Mouse (Mus musculus): ENCODE results near the gene Iscu.
"Not testable (repeated sequence)": the region's sequence is repeated elsewhere in the genome, so short reads cannot be mapped to it uniquely, and the experiment has no call there.

Iscu gene

DNA sequence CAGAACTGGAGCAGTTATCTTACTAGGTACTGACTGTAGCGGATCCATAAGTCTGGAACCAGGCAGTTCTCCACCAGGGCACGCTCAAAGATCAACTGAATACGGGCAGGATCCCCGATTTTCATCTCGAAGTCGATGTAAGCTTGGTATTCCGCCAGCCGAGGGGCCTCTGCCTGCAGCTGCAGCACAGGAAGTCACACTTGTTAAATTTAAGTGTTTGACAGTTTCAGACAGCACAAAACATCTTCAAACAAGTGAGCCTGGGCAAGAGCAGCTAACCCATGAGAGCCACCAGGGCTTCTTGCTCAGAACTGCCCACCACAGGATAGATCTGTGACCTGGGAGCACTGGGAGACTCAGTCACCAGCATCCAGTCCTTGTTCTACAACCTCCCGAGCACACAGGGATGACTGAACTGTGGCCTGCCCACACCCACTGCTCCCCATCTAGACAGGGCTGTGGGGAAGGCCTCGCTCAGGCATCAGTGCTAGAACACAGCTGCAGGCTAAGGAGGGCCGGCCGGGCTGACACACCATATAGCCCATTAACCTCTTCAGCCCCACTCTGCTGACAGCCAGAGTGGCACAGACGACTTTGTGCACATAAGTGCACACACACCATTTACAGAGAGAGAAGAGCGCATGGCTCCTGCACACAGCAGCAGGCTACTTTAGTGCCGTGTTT, 17.1 kb upstream of the Iscu start:
- DNase-seq (ENCODE audit: low spot score in 2 of 2), result no peak

DNA sequence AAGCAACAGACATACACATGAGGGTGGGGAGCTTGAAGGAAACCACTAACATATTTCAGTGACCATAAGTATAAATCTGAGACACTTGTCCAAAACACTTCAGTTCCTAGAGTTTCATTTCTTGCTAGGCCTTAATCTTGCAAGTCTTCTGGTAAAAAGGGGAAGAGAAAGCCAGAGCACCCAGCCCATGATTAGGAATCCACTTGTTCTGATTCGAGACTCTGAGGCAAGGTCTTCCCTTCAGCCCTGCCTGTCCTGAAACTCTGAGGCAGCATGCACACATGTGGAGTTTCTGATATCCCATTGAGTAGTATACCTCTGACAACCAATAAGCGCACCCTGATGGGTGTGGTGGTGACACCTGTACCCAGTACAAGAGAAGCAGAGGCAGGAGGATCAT, 11.0 kb upstream of the Iscu start:
- no peak for DNase-seq (ENCODE audit: low spot score in 2 of 2)

DNA sequence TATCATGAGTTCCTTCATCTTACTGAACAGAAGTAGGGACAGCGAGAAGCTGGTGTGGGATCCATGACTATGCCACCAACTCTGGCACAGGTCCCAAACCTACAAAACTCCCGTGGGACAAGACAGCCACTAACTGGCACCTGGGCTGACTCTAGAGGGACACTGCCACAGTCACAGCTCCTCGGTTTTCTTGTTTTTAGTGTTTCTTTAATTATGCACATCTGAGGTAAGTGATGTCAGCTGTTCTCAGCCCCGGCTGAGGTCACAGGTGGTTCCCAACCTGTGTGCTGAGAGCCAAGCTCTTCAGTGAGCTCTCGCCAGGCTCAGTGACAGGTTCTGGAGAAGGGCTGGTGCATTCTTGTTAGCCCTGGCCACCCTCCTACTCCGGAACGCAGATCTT, 8.1 kb upstream of the Iscu start:
- no peak for DNase-seq (ENCODE audit: low spot score in 2 of 2)

DNA sequence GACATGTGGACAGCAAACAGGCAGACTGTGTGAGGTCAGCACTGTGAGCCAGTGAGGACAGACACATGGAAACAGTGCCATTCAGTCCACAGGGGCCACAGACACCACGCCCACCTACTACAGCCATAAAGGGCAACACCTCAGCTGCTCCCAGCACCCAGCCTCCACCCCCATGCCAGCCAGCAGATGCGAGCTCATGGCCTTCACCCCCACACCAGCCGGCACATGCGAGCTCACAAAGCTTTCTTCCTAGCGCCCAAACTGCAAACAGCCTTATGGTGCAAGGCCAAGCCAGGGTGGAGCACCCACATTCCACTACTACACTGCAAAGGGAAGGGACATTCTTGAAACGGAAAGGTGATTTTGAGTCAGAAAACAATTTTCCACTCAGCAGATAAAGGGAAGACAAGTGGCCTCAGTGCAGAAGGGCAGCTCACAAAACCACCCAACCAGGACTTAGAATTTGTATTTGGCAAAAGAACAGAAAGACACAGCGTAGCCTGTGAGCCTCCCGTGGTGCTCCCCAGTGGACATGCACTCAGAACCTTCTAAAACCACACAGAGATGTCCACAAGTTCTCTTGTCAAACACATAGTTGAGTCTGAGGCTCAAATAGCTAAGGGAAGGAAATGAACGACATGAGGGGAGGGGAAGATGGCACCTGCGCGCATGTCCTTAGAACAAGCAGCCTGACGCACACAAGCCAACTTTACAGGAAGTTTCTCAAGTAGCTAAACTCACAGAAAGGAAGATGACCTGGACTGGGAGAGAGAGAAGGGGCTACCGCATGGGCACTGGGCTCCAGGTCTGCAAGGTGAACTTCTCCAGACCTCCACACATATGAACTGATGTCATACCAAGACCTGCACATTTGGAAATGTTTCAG, 6.7 kb upstream of the Iscu start:
- DNase-seq (ENCODE audit: low spot score in 2 of 2), result no peak

DNA sequence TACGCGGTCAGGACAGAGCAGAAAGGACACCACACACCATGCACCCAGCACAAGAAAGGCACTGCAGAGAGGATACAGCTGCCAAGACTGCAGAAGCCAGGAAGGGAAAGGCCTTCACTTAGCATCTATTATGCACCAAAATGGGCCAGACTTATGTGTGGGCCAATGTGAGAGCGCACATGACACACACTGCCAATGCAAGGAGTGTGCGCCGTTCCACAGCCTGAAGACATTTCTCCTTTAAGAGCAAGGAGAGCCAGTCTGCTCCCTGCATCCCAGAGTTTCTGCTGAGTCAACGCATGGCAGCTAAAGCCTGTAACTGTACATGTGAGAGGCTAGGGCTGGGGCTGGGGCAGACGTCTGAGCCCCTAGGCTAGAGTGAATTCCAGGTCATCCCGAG, 3.7 kb upstream of the Iscu start:
- no peak for DNase-seq (ENCODE audit: low spot score in 2 of 2)

DNA sequence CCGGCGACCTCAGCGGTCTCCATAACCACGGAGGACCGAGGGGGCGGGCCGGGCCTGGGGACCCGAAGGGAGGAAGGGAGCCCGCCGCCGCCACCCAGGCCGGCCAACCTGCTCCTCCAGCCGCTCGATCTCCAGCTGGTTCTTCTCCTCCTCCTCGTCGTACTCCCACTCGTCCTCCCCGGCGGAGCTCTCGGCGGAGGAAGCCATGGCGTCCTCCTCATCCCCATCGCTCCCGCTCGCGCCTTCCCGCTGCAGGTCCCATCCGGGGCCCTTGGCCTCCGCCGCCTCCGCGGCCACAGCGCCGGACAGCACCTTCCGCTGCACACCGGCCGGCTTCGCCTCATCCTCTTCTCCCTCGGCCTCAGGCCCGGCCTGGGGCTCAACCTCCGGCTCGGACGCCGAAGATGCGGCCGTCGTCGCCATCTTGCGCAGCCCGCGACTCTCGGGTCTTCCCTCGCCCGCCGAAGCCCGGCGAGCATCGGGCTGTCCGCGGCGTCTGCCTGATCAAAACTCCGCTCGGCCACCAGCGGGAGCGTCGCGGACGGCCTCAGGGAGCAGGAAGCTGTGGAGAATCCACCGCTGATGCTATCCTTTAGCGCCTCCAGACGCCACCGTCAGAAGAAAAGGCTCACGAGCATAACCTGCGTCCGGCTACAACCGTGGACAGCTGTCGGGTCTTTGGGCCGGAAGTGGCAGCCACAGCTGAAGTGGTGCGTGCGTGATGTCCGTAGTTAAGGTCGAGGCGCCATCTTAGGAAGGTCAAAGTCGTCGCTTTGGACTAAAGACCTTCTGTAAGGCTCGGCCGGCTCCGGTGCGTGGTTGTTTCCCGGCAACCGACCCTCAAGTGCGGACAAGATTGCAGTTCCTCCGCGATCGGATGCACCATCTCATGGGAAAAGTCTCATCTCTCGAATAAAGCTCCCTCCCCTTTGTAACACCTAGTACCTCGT, 1.1 kb upstream of the Iscu start:
- peak; percentile 80 to 82 for DNase-seq (ENCODE audit: low spot score in 2 of 2)

DNA sequence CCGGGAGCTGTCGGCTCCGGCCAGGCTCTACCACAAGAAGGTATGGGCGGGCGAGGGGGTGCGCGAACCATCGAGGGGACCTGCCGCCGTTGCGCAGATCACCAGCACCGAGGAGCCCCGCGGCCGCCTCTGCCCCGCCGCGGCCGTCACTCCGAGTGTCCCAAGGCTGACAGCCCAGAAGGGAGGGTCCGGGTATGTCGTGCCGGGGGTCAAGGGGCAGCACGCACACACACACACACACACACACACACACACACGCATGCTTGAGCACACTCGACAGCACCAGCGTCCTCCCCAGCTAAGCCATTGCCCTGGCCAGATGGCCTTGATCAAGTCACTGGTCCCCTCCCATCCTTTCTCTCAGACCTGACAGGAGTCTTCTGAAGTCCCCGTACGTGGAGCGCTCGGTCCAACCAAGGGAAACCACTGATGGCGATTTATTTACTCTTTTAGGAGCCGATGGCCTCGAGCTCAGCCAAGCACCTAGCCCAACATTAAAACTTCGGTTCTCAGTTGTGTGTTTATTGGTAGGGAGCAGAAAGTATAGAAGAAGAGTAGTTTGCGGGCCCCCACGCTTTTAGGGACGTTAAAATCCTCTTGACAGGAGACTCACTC, 464 bp downstream of the Iscu start:
- peak in 1 of 2 experiments; percentile 36 for DNase-seq (ENCODE audit: low spot score in 2 of 2)

DNA sequence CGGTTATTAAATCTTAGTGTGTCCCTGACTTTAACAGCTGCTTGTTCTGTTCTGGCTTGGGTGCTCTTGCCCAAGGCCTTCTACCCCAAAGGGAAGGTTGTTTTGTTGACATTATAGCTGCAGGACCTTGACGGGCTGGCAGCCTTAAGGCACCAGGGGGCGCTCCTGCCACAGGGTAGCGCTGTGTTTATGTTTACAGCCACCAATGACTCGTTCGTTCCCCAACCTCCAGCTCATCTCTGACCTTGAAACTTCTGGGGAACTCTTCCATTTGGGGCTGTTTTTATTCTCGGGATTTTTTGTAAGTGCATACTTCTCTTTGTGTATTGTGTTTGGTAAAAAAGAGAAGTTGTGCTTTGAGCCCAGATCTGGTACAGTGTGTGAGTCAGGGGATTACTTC, 1.1 kb downstream of the Iscu start:
- DNase-seq (ENCODE audit: low spot score in 2 of 2), result peak; percentile 81 to 90

DNA sequence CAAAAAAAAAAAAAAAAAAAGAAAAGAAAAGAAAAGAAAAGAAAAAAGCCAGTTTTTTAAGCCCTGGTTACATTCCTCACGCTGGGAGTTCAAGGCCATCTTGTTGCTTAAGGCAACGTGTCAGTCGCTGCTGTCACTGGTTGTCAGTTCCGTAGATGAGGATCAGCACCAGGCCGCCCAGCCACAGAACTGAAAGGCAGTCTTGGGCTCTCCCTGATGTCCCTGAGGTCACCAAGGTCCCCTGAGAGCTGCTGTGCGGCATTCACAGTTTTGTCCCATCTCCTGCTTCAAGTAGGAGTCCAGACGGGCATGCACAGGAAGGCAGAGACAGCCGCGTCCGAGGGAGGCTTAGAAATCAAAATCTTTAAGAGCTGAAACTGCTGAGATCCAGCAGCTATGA, 3.0 kb downstream of the Iscu start:
- no peak for DNase-seq (ENCODE audit: low spot score in 2 of 2)

DNA sequence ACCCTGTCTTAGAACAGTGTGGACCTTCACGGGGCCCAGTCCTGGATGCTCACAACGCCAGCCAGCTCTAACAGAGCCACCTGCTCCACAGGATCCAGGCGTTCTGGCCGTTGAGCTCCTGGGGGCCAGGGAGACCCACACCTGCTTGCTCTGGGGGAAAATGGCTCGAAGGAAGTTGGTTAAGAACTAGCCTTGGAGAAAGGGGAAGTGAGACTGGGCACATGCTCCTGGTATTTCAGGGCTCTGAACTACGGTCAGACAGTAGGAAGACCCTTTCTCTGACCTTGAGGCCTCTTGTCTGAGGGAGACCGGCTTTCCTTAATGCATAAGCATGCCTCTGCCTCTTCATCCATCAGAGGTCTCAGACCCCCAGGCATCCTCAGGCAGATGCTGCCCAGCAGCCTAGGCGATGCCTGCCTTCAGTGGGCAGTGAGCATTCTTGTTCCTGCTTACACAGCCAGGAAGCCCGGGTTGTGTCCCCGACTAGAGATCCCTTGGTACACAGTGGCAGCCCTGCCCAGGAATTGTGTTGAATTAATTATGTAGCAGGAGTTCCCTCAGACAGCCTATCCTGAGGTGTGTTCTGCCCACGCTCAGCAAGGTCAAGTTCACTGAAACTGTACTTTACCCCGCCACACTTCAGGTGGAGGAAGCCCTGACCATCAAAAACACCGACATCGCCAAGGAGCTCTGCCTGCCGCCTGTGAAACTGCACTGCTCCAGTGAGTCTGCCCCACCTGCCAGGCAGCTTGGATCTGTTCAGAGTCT, 3.8 kb downstream of the Iscu start:
- DNase-seq (ENCODE audit: low spot score in 2 of 2), result no peak

DNA sequence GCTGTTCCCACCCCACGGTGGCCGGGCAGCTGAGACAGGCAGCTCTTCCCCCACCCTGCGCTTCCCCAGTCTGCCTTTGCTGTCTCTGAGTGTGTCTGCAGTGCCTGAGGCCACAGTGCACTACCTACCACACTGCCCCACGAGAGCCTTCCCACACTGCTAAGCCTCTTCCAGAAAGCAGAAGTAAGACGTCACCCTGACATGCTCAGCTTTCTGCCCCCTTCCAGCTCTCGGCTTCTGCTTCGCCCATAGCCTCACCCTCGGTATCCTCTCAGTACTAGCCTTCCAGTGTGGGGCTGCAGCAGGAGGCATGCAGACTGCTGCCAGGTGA, 4.3 kb downstream of the Iscu start:
- DNase-seq (ENCODE audit: low spot score in 2 of 2), result no peak

DNA sequence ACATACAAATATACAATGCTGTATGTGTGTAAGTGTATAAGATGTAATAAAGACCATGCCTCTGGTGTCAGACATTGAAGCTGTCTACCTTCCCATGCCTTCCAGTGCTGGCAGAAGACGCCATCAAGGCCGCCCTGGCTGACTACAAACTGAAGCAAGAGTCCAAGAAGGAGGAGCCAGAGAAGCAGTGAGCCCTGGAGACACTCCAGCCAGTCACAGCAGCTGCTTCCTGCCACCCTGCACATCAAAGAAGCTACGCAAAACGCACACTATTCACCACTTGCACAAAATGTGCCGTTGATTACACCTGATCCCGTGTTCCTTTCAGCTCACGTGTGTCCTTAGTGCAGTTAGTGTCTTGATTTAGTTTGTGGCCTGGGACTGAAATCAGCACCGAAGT, 5.2 kb downstream of the Iscu start:
- DNase-seq (ENCODE audit: low spot score in 2 of 2), result not testable (repeated sequence)

DNA sequence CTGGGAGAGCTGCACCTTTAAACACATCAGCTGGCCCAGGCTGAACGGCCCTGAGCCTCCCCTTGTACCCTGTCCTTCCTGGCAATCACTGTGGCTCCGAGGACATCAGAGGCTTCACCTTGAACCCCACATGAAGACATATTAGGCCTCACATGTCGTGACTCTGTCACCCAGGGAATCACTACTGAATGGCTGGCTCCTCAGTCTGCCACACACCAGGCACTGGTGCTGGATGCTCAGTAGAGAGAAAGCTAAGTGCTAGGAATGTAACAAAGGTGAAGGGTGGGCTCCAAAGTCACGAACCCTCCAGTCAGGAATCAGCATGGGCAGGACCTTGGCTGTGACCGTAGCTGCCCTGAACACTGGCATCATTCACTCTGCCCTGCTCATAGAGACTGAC, 7.0 kb downstream of the Iscu start:
- no peak for DNase-seq (ENCODE audit: low spot score in 2 of 2)

DNA sequence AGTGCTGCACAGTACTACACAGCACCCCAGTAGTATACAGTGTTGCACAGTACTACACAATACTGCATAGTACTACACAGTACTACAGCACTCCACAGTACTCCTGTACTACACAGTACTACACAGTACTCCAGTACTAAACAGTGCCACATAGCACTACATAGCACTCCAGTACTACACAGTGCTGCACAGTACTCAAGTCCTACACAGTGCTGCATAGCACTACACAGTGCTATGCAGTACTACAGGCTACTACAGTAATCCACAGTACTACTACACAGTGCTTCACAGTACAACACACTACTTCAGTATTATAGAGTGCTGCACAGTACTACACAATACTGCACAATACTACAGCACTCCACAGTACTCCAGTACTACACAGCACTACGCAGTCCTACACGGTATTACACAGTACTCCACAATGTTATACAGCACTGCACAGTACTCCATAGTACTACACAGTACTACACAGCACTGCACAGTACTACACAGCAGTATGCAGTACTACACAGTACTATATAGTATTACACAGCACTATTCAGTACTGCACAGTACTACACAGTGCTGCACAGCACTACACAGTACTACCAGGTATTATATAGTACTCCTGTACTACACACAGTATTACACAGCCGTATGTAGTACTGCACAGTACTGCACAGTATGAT, 7.7 kb downstream of the Iscu start:
- DNase-seq (ENCODE audit: low spot score in 2 of 2), result no peak

DNA sequence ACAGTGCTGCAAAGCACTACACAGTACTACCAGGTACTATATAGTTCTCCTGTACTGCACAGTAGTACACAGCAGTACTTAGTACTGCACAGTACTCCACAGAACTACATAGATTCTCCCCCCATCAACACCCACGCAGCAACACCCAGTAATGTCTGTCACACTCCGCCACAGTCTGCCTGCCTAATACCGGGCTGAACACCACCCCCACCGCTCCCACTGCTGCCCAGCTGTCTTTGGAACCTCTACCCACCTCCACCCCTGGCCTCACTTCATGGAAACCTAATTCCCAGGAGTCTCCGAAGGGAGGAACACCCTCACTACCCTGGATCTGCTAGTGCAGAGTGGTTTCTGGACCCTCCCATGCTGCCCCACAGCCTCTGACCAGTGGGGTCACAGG, 8.2 kb downstream of the Iscu start:
- DNase-seq (ENCODE audit: low spot score in 2 of 2), result no peak

DNA sequence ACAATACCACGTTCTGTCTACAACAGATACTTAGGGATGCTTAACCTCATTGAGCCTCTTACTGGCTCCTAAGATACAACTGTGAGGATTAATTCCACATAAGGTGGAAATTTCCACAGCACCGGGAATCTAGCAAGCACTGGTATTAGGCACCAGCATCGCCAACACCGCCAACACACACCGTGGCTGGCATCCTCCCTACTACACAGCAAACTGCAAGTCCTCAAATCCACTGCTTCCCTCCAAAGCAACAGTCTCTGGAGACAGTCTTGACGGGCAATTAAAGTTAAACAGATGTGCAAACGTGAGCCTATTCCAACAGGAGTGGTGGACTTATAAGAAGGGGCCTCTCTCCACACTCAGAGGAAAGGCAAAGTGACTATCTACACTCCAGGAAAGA, 8.7 kb downstream of the Iscu start:
- no peak for DNase-seq (ENCODE audit: low spot score in 2 of 2)

DNA sequence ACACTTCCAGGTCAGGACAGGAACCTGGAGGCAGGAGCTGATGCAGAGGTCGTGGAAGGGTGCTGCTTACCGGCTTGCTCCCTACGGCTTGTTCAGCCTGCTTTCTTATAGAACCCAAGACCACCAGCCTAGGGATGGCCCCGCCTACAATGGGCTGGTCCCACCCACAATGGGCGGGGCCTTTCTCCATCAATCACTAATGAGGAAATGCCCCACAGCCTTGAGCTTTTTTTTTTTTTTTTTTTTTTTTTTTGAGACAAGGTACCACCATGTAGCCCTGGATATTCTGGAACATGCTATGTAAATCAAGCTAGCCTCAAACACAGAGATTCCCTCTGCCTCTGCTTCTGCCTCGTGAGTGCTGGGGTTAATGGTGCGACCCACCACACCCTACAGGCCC, 9.3 kb downstream of the Iscu start:
- DNase-seq (ENCODE audit: low spot score in 2 of 2), result no peak

DNA sequence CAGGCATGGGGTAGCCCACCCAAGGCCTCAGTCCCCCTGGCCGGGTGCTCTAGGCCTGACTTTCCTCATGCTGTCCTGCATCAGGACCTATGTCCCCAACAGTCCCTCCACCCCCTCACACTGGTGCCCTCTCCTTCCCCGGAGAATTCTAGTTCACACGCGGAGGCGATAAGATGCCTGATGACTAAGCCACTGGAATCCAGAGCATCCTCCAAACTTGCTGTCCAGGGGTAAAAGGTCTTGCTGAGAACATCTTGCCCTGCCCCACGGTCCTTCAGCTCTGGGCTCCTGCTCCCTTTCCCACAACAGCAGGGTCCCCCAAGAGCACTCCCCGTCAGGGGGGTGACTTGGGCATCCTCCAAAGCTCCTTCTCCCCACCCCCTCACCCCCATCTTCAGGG, 10.1 kb downstream of the Iscu start:
- no peak for DNase-seq (ENCODE audit: low spot score in 2 of 2)

DNA sequence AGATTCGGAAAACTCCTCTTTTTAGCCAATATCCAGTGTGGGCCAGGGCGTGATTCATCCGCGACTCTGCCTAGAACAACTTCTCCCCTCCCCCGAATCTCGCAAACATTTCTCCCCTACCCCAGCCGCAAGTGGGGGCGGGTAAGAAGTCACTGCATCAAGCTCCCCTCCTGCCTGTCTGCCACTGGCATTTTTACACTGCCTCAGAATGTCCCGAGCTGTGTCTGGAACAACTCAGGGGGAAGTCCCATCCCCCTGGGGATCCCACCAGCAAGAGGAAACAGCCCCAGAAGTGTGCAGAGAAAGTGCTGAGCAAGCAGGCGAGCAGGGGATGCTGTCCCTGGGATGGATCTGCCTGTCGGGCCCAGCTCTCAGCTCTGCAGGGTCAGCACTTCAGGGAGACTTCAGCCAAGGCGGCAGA, 11.0 kb downstream of the Iscu start:
- DNase-seq (ENCODE audit: low spot score in 2 of 2), result peak in 1 of 2 experiments; percentile 52

DNA sequence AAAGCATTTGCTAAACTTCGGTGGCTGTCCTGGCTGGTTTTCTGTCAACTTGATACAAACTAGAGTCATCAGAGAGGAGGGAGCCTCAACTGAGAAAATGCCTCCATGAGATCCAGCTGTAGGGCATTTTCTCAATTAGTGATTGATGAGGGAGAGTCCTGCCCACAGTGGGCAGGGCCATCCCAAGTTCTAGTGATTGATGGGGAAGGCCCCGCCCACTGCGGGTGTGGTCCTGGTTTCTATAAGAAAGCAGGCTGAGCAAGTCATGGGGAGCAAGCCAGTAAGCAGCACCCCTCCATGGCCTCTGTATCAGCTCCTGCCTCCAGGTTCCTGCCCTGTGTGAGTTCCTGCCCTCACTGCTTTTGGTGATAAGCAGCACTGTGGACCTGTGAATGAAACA, 11.6 kb downstream of the Iscu start:
- DNase-seq (ENCODE audit: low spot score in 2 of 2), result not testable (repeated sequence)

DNA sequence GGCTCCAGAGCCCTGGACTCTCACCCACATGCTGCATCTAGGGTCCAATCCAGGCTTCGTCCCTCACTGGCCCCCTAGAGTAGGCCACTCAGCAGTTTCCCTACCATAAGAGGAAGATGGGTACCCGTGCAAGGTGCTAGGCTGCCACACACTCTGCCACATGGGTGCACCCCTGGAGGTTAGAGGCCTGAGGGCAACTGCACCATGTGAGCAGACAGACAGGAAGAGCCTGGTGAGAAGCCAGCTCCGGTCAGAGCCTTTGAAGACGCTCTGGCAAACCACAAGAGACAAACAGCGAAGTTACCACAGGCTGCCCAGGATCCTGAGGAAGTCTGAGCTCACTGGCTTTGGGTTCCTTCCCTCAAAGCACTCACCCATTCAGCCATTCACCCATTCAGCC, 14.4 kb downstream of the Iscu start:
- DNase-seq (ENCODE audit: low spot score in 2 of 2), result no peak
